ENCODE assay signal across 11 mouse cellular contexts in genomic region chr12:16820761-16821160, GRCm38 (mm10). TPM values are rescaled to one million over a fixed set of nuclear protein-coding genes. Genes with fewer than 3 reads are reported as not detected.
DNase-seq lines count a peak whose midpoint lies in the region; ATAC-seq lines count a peak whose summit lies in the region.
"Had no signal": no experiment of that assay in that cellular context is flagged by ENCODE, and none has a peak within 500 bp of the region (broad histone marks: within the 10 kb centered on the region; RNA-seq: fewer than 3 reads in every experiment).

No protein-coding gene starts in this region.

- H3K9ac ChIP-seq in hindbrain, embryonic 14.5 days, result no peak overlapping the region
- no peak overlapping the region for H3K9ac ChIP-seq in hindbrain, embryonic 12.5 days
- no peak overlapping the region for H3K9ac ChIP-seq in midbrain, embryonic 14.5 days (replicated peaks; ENCODE audit: low read length)
- H3K9ac ChIP-seq in kidney, embryonic 16.5 days (replicated peaks; ENCODE audit: low read length), result no peak overlapping the region
- H3K9ac ChIP-seq: lung, embryonic 14.5 days had no signal

- H3K36me3 ChIP-seq in hindbrain, embryonic 14.5 days (replicated peaks; ENCODE audit: control insufficient read depth, insufficient read depth), result peaks cover 84% of the 10 kb centered on the region
- peaks cover 71% of the 10 kb centered on the region for H3K36me3 ChIP-seq in hindbrain, embryonic 12.5 days
- H3K36me3 ChIP-seq in midbrain, embryonic 14.5 days (ENCODE audit: control insufficient read depth, insufficient read depth, low read length), result peaks cover 79% of the 10 kb centered on the region
- peaks cover 71% of the 10 kb centered on the region for H3K36me3 ChIP-seq in kidney, embryonic 16.5 days (ENCODE audit: insufficient read depth, low read length)

- intact Hi-C loops in gastrocnemius, postnatal 14 days (cut with DNase I; ENCODE audit: low total_unique reads), result no loop called here

- 0 out of 2 replicates have a peak, but pooled peaks have one; percentile 31 for ATAC-seq in cerebellum, adult (ENCODE audit: insufficient number of reproducible peaks, low FRiP score, low TSS enrichment)
- peak; percentile 51; the same call in 1 of the 2 replicates for ATAC-seq in hindbrain, embryonic 14.5 days (ENCODE audit: low FRiP score)
- no peak for ATAC-seq in hindbrain, embryonic 12.5 days (ENCODE audit: low FRiP score)
- no peak for ATAC-seq in midbrain, embryonic 14.5 days (ENCODE audit: low FRiP score, low TSS enrichment)
- no peak for ATAC-seq in kidney, embryonic 16.5 days (ENCODE audit: low FRiP score, low TSS enrichment)

- H3K4me2 ChIP-seq in hindbrain, embryonic 14.5 days (replicated peaks), result no peak overlapping the region
- H3K4me2 ChIP-seq in hindbrain, embryonic 12.5 days (replicated peaks), result no peak overlapping the region
- H3K4me2 ChIP-seq in midbrain, embryonic 14.5 days (ENCODE audit: low read length), result no peak overlapping the region; the same call in 1 of the 2 replicates
- H3K4me2 ChIP-seq in kidney, embryonic 16.5 days (replicated peaks; ENCODE audit: low read depth, low read length), result no peak overlapping the region
- H3K4me2 ChIP-seq: lung, embryonic 14.5 days had no signal

- 64% methylated on average over 7 of the region's 7 CpGs for WGBS in hindbrain, embryonic 14.5 days
- whole genome bisulfite sequencing in hindbrain, embryonic 12.5 days, result 89% methylated on average over 7 of the region's 7 CpGs
- WGBS in midbrain, embryonic 14.5 days, result 41% methylated on average over 7 of the region's 7 CpGs
- WGBS in kidney, embryonic 16.5 days, result 91% methylated on average over 7 of the region's 7 CpGs

- DNase-seq in cerebellum, adult 11-12 months, result no peak
- DNase-seq in hindbrain, embryonic 14.5 days (ENCODE audit: low spot score), result no peak
- peak; percentile 53 for DNase-seq in gastrocnemius, postnatal 14 days
- peak; percentile 62 for DNase-seq in midbrain, embryonic 14.5 days
- DNase-seq in lung, postnatal 36 days, result no peak
- DNase-seq: lung, embryonic 14.5 days had no signal

- H3K9me3 ChIP-seq in hindbrain, embryonic 14.5 days (ENCODE audit: control insufficient read depth, low read length), result no peaks in the 10 kb centered on the region
- no peaks in the 10 kb centered on the region for H3K9me3 ChIP-seq in hindbrain, embryonic 12.5 days (replicated peaks)
- H3K9me3 ChIP-seq in midbrain, embryonic 14.5 days (ENCODE audit: control insufficient read depth, low read length), result no peaks in the 10 kb centered on the region
- H3K9me3 ChIP-seq in kidney, embryonic 16.5 days (ENCODE audit: low read length), result no peaks in the 10 kb centered on the region
- H3K9me3 ChIP-seq: limb, embryonic 10.5 days had no signal

- no peaks in the 10 kb centered on the region for H3K27me3 ChIP-seq in hindbrain, embryonic 14.5 days (ENCODE audit: control insufficient read depth, insufficient read depth, low read length)
- no peaks in the 10 kb centered on the region for H3K27me3 ChIP-seq in hindbrain, embryonic 12.5 days
- no peaks in the 10 kb centered on the region for H3K27me3 ChIP-seq in midbrain, embryonic 14.5 days (ENCODE audit: control insufficient read depth, insufficient read depth, low read length)
- H3K27me3 ChIP-seq in kidney, embryonic 16.5 days (ENCODE audit: insufficient read depth, low read length), result no peaks in the 10 kb centered on the region

- no peak overlapping the region for H3K4me3 ChIP-seq in hindbrain, embryonic 14.5 days (replicated peaks; ENCODE audit: low read length)
- no peak overlapping the region for H3K4me3 ChIP-seq in hindbrain, embryonic 12.5 days
- no peak overlapping the region for H3K4me3 ChIP-seq in midbrain, embryonic 14.5 days (replicated peaks; ENCODE audit: low read depth, low read length)
- H3K4me3 ChIP-seq in kidney, embryonic 16.5 days (ENCODE audit: low read length), result no peak overlapping the region
- H3K4me3 ChIP-seq: limb, embryonic 10.5 days had no signal

- H3K27ac ChIP-seq in hindbrain, embryonic 14.5 days, result peak overlapping the region; percentile 58; the same call in 1 of the 2 replicates
- no peak overlapping the region for H3K27ac ChIP-seq in hindbrain, embryonic 12.5 days
- H3K27ac ChIP-seq in midbrain, embryonic 14.5 days (replicated peaks; ENCODE audit: low read depth, low read length), result peak overlapping the region; percentile 64
- no peak overlapping the region for H3K27ac ChIP-seq in kidney, embryonic 16.5 days (ENCODE audit: low read length)
- H3K27ac ChIP-seq: limb, embryonic 10.5 days had no signal

- peaks cover 6% of the 10 kb centered on the region for H3K4me1 ChIP-seq in hindbrain, embryonic 14.5 days (replicated peaks; ENCODE audit: control insufficient read depth, insufficient read depth, low read length)
- H3K4me1 ChIP-seq in hindbrain, embryonic 12.5 days, result peaks cover 15% of the 10 kb centered on the region
- H3K4me1 ChIP-seq in midbrain, embryonic 14.5 days (ENCODE audit: control insufficient read depth, insufficient read depth, low read length), result 0 out of 2 replicates have a peak, but pooled peaks cover 5% of the 10 kb centered on the region
- H3K4me1 ChIP-seq in kidney, embryonic 16.5 days (ENCODE audit: insufficient read depth, low read length), result no peaks in the 10 kb centered on the region

RNA-seq across cellular contexts. Expression of gene E2f6, which starts 10.0 kb away (rescaled TPM):
- 32.5 and 36.2 TPM in 2 replicates for polyA plus RNA-seq in hindbrain, embryonic 14.5 days (2014; fragmentation: Nextera tagmentation; extraction: Ambion mirVana)
- polyA plus RNA-seq in hindbrain, embryonic 12.5 days (2016; fragmentation: Nextera tagmentation; extraction: Ambion mirVana), result 65.9 and 75.6 TPM in 2 replicates
- 10 to 100 TPM; 55.0 to 62.3 TPM for total RNA-seq in gastrocnemius, postnatal 14 days (2021)
- 33.4 and 36.9 TPM in 2 replicates for polyA plus RNA-seq in midbrain, embryonic 14.5 days (2014; fragmentation: Nextera tagmentation; extraction: Ambion mirVana)
- polyA plus RNA-seq in kidney, embryonic 16.5 days (2015; fragmentation: Nextera tagmentation; extraction: Ambion mirVana), result 41.7 and 45.1 TPM in 2 replicates

RNA-seq across cellular contexts. Expression of gene Greb1, which starts 20.1 kb away (rescaled TPM):
- polyA plus RNA-seq in hindbrain, embryonic 14.5 days (2014; fragmentation: Nextera tagmentation; extraction: Ambion mirVana), result 0.88 and 1.4 TPM in 2 replicates
- 4.5 and 6.5 TPM in 2 replicates for polyA plus RNA-seq in hindbrain, embryonic 12.5 days (2016; fragmentation: Nextera tagmentation; extraction: Ambion mirVana)
- 1 to 10 TPM in 1 of 2 experiments, under 1 TPM in 1; 0.70 to 1.1 TPM for total RNA-seq in gastrocnemius, postnatal 14 days (2021)
- 1.6 and 2.5 TPM in 2 replicates for polyA plus RNA-seq in midbrain, embryonic 14.5 days (2014; fragmentation: Nextera tagmentation; extraction: Ambion mirVana)
- polyA plus RNA-seq in kidney, embryonic 16.5 days (2015; fragmentation: Nextera tagmentation; extraction: Ambion mirVana), result 4.4 and 5.2 TPM in 2 replicates
- total RNA-seq: monocyte, adult 5-6 weeks had no signal

Comparison
In these comparisons a context has a peak if more than half of its experiments do, and no peak if none do; other contexts are left out.
1. ATAC-seq: peak in cerebellum, adult (single experiment) and hindbrain, embryonic 14.5 days (single experiment); none in hindbrain, embryonic 12.5 days (single experiment), midbrain, embryonic 14.5 days (single experiment) and kidney, embryonic 16.5 days (single experiment).
2. H3K27ac ChIP-seq: peak in hindbrain, embryonic 14.5 days (single experiment) and midbrain, embryonic 14.5 days (single experiment); none in hindbrain, embryonic 12.5 days (single experiment) and kidney, embryonic 16.5 days (single experiment).
3. DNase-seq: peak in gastrocnemius, postnatal 14 days (single experiment) and midbrain, embryonic 14.5 days (single experiment); none in cerebellum, adult 11-12 months (single experiment), hindbrain, embryonic 14.5 days (single experiment) and lung, postnatal 36 days (single experiment).